Mouse (Mus musculus): Measurements from ENCODE around the gene Apbb1.

Gene Apbb1

DNA sequence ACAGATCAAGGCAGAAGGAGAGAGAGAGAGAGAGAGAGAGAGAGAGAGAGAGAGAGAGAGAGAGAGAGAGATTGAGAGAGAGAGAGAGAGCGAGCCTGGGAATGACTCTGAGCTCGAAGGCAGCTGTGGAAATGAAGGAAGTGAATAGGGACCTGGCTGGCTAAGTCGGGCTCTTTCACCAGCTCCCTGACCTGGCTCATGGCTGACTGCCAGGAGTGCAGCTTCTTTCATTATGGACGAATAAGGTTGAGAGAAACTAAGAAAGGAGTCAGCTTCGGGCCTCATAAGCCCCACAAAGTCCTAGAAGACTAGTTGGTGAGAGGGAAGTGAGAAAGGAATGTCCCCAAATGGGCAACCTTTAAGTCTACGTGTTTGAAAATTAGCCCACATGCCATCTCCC is 61.3 kb downstream of the Apbb1 start:
- no peak for DNase-seq (ENCODE audit: low read depth, low spot score)

DNA sequence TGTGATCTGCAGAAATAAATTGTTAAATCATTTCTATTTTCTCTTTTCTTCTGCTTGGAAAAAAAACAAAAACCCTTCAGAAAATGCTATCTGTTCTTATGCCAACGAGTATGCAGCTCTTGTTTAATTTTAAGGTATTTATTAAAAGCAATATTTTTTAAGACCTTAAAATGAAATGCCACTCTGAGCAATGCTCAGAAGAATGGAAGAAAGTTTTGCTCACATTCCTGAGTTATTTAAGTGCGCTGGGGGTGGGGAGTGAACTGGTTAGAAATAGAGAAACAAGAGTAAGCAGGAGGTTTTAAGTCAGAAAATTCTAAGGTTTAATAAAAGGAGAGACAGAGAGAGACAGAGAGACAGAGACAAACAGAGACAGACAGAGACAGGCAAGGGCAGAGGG is 61.7 kb downstream of the Apbb1 start:
- no peak for DNase-seq (ENCODE audit: low read depth, low spot score)

DNA sequence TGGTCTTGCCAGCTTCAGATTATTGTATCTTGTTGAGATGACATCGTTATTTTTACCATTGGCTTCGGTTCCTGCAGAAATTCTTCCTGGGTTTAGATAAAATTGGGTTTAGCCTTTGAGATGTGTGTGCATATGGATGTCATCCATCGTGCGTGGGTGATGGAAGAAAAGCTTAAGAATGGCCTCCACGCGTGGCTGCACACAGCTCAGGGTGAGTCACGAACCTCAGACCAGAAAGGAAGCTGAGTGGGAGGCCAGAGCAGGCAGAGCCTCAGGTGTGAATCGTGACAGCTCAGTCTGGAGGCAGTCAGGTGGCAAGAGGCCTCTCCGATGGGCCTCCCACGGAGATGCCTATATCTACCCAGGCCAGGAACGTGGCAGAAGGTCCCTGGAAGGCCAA is 62.1 kb downstream of the Apbb1 start:
- no peak for DNase-seq (ENCODE audit: low read depth, low spot score)

DNA sequence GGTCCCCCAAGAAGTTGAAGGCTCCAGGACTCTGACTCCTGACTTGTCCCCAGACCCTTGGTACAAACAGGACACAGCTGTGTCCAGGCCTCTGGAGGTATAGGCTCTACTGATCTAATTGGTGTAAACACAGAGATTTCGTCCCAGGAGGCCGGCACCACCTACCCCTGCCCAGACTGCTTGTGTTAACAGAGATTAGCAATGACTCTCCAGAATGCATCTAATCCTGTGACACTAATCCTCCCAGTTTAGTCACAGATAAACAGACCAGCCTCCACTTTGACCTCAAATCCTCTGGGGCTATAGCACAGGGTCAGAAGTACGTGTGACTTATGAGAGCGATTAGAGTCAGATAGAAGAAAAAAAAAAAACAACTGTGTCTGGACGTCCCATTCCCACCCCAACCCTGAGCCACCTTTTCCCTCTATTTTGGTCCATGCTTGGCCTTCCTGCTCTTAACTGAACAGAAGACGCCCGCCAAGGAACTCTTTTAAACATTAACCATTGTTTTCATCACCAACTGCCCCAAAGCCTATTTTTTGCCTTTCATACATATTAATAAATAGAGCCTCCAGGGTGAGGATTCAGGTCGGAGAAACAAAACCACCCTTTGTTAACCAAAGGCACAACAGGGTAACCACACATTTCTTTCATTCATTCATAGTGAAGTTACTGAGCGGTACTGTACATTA is 64.6 kb downstream of the Apbb1 start:
- no peak for DNase-seq (ENCODE audit: low read depth, low spot score)

DNA sequence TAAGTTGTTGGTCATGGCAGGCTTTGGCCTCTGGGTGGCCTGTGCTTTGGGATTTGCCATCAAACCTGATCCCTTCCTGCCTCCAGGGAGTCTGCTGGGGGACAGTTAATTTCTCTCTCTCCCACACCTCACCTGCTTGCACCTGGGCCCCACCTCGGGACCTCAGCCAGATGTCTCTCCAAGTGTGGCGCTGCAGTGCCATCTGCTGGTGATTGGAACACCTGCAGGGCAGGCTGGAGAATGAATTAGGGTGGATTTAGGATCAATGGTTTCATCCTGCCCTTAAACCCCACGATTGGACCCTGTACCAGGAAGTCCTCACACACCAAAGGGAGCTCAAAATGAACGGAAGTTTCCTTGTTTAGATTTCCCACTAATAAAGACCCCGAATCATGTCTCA is 66.3 kb downstream of the Apbb1 start:
- peak; percentile 66 for DNase-seq (ENCODE audit: low read depth, low spot score)

DNA sequence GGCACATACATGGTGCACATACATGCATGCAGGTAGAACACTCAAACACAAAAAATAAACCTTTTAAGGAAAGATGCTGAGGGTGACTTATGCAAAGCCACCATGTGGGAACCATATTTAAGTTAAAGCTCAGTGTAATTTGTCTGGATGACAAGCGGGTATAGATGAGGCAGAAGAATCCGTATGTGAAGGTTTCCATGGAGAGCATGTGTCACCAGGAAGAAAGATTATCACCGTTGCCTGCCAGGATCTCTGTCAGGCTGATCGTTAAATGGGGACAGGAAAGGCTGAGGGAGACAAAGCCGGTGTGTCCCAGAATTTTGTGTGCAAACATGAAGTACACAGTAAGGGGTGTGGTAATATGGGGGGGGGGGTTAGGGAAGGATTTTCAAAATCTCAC is 66.9 kb downstream of the Apbb1 start:
- DNase-seq (ENCODE audit: low read depth, low spot score), result no peak

DNA sequence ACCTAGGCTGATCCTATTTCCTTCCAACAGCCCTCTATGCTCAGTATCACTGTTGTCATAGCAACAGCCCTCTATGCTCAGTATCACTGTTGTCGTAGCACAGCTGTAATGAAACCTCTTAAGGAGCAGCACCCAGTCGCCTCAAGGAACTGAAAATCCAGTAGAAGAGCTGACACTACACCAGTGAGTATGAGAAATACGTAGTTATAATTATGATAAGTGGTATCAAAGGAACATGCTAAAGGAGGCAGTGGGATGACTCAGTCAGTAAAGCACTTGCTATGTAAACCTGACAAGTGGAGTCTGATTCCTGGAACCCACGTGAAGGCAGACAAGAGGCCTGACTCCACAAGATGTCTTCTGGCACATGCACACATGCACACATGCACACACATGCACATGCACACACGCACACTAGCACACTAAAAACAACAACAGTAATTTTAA is 67.6 kb downstream of the Apbb1 start:
- no peak for DNase-seq (ENCODE audit: low read depth, low spot score)

DNA sequence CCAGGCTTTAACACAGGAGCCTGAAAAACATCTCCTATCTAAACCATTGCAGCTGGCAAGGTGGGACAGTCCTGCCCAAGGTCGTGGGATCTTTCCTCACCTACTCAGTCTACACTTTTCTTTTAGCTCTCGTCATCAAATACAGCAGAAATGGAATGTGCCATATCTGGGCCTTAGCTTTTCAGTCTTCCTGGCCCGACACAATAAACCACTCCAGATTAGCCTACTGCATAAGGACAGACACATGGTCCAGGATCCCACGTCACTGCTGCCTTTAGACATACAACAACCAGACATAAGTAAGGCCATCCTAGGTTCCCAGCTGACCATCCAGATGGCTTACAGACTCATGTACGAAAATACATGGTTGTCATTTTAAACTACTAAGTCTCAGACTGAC is 71.3 kb downstream of the Apbb1 start:
- no peak for DNase-seq (ENCODE audit: low read depth, low spot score)
